Mouse (Mus musculus): ENCODE data around the gene Tnrc18.
"Not testable (repeated sequence)": the region's sequence is repeated elsewhere in the genome, so short reads cannot be mapped to it uniquely, and the experiment has no call there.

Tnrc18 gene

DNA sequence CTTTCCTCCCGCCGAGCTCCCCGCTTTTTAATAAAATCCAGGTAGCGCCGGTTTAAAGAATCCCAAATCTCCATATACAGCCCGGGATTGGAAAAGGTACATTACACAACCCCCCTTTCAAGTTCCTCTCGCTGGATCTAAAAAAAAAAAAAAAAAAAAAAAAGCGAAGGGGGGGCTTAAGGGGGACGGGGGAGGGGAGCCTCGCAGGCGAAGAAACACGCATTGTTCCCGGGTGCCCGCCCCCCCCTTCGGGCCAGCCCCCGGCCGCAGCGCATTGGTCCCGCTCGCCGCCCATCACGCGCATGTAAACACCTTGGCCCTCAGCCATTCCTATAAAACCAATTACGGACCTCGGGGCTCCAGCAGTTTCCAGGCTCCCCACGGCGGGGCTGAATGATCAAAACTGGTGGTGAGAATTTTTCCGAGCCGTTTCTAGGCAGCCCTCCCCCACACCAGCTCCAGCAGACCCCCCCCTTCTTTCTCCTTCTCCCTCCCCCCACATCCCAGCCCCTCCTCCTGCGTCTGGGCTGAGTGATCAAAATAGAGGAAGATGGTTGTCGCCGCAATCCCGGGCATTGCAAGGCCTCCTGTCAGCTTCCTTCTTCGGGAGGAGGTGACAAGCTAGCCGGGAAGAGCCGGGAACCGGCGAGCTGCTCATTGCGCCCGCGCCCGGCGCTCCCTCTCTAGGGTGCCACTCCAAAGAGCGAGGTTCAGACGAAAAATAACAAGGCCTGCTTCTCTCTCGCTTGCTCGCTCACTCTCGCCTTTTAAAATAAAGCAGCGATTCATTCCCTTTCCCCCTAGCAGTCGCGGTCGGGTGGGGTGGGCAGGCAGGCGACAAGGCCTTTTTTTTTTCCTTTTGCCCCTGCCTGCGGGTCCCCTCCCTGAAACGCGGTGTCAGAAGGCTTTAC is at the start of gene Tnrc18:
TSS of gene Tnrc18 (minus strand) at position 139 of the 911 bp plus-strand sequence.
- DNase-seq (ENCODE audit: low read depth, low spot score) = peak; percentile 99

DNA sequence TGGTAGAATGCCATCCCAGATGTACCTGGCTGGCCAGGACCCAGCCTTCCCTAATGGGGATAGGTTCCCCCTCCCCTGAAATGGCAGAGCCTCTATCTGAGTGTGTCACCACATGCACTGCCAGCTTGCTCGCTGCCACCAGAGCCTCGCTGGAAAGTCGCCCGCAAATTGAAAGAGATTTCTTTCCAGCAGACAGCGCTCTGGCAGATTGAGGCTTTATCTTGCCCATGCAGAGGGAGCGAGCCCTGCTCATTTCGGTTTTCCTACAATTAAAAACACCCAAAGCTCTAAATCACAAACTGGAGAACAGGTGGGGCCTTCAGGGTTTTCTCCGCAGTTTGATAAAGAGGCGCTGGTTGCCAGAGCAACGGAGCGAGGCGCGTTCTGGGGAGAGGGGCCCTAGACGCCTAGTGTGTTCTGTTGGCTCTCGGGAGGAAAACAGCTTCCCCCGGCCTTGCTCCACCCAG is 40.3 kb upstream of the Tnrc18 start:
- DNase-seq (ENCODE audit: low read depth, low spot score) = no peak

DNA sequence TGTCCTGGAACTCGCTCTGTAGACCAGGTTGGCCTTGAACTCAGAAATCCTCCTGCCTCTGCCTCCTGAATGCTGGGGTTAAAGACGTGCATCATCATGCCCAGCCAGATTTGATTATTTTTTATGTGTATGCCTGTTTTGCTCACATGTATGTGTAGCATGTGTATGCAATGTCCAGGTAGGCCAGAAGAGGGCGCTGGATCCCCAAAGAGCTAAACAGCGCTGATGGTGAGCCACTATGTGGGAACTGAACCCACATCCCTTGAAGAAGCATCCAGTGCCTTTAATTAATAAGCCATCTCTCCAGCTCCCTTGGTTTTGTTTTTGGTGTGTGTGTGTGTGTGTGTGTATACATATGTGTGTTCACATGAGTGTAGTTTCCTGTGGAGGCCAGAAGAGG is 38.9 kb upstream of the Tnrc18 start:
- DNase-seq (ENCODE audit: low read depth, low spot score) = no peak

DNA sequence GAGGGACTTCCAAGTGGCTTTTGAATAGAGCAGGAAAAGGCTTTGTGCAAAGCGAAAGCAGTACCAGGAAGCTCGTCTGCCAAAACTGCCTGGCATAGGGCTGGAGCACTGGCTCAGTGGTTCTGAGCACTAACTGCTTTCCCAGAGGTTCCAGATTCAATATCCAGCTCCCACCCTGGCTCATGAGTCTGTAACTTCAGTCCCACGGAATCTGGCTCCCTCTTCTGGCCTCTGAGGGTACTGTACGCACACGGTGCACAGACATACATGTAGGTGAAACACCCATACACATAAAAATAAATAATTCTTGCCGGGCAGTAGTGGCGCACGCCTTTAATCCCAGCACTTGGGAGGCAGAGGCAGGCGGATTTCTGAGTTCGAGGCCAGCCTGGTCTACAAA is 37.4 kb upstream of the Tnrc18 start:
- peak; percentile 61 for DNase-seq (ENCODE audit: low read depth, low spot score)

DNA sequence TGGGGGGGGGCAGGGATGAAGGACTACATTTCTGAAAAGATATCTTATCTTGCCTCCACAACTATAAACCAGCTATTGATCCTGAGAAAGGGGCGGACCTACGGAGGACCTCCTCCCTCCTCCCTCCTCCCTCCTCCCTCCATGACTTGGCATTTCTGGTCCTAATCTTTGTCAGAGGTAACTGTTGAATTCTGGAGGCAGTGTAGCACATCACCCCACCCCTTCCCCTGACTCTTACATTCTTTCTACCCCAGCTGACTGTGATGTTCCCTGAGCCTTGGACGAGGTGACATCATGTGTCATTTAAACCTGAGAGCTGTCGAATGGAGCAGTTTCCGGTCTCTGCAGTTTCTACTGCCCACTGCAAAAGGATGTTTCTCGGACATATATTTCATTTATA is 36.1 kb upstream of the Tnrc18 start:
- no peak for DNase-seq (ENCODE audit: low read depth, low spot score)

DNA sequence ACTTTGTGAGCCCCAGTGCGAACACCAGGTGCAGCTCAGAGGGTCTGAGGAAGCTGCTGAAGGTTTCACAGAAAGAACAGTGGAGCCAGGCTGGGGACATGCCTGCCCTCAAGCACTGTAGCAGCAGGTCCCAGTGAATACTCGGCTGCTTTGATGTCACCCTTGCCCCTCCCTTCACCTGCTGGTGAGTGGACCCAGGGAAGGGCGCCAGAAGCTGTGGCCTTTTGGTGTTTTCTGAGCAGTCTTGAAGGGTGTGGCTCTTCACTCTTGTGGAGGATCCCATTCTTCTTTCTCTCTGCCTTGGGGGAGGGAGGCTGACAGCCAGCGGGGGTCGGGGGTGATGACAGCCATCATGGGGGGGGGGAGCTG is 34.2 kb upstream of the Tnrc18 start:
- no peak for DNase-seq (ENCODE audit: low read depth, low spot score)

DNA sequence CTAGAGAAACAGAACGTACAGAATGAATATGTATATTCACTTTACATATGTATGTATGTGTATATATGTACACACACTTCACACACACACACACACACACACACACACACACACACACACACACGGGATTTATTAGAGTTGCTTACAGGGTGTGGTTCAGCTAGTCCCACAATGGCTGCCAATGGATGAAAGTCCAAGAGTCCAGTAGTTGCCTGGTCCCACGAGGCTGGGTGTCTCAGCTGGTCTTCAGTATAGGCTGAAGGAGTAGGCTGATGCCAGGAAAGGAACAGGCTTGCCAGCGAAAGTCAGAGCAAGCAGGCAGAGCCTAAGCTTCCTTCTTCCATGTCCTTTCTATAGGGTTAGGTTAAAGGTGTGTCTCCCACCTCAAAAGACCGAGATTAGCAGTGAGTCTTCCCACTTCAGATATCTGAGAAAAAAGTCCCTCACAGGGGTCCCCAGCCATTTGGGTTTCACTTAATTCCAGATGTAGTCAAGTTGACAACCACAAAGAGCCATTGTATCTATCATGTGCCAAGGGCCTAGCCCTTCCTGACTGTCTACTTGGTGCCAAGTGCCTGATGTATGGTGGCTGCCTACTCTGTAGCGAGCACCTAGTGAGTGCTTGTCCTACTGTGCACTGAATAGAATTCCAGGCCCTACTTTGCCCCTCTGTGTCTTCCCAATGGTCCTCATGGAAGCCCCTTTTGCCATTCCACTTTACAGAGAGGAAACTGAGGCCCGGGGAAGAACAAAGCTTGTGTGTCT is 33.6 kb upstream of the Tnrc18 start:
- DNase-seq (ENCODE audit: low read depth, low spot score) = no peak

DNA sequence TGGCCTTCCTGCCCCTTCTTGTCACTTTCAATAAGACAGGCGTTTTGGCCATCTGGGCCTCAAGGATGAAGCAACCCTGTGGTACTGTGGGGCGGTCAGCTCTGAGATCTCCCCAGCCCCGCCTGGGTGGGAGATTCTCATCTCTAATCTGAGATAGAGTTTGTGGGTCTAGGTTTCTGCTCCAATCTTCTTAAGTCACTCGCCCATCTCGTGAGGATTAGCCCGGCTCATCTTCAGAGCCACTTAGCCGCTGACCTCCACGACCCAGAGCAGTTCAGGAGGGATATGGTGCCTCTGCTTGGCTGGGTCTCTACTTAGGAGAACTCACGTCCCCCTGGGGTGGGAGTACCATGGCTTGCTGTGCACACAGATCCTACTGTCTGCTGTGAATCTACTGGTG is 33.0 kb upstream of the Tnrc18 start:
- no peak for DNase-seq (ENCODE audit: low read depth, low spot score)

DNA sequence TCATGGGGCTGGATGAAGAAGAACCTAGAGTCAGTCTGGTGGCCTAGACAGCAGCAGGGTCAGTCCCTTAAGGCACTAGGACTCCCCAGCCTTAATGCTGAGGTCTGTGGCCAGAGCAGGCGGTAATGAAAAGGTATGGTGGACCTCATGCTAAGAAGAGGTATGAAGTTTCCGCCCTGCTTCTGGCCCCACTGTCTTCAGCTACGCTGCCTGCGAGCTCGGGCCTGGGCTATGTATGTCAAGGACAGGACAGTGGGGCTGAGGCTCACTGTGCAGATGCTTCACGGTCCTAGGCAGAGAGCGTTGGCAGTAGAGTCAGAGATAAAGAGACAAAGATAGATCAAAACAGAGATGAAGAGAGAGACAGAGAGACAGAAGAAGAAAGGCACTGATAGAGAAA is 31.4 kb upstream of the Tnrc18 start:
- no peak for DNase-seq (ENCODE audit: low read depth, low spot score)

DNA sequence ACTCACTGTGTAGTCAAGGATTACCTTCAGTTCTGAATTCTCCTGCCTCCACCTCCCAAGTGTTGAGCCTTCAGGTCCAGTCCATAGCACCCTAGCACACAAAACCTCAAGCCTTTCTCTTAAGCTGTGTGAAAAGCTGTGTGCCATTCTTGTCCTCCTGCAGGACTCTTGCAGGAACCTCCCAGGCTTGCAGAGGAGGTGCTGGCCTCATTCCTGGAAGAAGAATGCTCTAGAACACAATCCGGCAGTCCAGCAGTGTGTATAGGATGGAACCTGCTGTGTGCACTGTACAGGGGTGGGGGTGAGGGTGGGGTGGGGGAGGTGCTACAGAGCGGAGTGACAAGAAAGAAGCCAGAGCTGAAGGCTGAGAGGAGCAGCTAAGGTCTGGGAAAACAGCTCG is 30.7 kb upstream of the Tnrc18 start:
- DNase-seq (ENCODE audit: low read depth, low spot score) = no peak

DNA sequence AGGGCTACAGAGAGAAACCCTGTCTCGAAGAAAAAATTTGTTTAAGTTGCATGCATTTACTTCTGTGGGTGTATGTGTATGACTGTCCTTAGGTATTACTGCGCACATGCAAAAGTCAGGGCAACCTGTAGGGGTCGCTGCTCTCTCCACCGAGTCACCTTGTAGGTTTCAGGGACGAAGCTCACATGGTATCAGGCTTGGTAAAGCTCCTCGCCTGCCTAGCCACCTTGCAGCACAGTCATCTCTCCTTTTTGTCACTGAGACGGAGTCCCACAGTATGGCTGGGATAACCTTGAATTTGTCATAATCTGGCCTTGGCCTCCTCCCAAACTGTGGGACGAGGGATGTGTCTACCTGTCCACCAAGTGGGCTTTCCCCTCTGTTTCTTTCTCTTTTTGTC is 27.0 kb upstream of the Tnrc18 start:
- DNase-seq (ENCODE audit: low read depth, low spot score) = no peak

DNA sequence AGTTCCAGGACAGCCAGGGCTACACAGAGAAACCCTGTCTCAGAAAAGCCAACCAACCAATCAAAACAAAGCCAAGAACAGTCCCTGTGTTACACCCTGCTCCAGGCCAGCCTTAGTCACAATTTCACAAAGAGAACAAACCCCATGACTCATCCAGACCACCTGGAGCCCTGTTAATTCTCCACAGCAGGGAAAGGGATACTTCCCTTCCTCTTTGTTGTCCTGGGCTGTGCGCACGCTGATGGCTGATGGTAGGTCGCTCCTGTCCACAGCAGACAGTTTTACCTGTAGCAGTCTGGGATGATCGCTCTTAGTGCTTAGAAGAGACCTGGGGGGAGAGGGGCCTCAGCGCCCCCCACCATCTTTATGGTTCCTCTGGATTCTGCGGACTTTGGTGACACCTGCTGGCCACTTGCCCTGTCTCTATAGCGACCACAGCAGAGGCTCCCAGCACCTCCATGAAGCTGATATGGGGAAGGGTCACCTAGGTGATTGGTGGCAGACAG is 24.7 kb upstream of the Tnrc18 start:
- DNase-seq (ENCODE audit: low read depth, low spot score) = peak; percentile 18

DNA sequence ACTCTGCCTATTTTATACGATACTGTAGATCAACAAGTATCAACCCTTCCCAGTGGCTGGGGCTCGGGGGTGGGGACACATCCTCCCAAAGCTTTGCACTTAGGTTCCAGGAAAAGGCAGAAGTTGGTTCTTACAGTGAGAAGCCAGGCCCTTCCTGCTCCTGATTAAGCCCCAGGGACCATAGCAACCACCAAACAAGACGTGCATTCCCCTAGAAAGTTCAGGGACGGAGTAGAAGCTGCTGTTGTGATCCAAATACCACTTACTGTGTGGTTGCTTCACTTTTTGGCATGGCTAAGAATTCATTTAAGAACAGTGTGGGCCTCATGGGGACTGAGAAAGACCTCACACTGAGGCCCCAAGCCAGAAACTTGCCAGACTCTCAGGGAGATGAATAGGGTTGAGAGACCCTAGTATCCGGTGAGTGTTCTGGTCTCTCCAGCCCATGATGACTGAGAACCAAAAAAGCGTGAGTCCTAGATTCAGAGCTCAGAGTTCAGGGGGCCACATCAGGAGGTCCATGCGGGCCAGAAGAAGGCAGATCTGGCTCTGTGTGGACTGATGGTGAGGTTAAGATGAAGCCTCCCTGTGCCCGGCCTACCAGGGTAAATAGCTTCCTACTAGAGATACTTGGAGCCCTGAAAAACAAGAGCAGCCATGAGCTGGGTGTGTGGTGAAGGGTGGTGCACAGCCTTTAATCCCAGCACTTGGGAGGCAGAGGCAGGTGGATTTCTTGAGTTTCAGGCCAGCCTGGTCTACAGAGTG is 24.1 kb upstream of the Tnrc18 start:
- no peak for DNase-seq (ENCODE audit: low read depth, low spot score)

DNA sequence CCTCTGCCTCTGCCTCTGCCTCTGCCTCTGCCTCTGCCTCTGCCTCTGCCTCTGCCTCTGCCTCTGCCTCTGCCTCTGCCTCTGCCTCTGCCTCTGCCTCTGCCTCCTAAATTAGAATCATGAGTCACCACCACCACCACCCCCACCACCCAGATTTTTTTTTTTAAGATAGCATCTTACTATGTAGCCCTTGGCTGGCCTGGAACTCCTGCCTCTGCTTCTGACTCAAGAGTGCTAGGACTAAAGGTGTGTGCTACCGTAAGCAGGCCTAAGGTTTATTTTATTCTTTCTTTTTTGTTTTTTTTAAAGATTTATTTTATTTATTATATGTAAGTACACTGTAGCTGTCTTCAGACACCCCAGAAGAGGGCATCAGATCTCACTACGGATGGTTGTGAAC is 20.0 kb upstream of the Tnrc18 start:
- DNase-seq (ENCODE audit: low read depth, low spot score) = not testable (repeated sequence)

DNA sequence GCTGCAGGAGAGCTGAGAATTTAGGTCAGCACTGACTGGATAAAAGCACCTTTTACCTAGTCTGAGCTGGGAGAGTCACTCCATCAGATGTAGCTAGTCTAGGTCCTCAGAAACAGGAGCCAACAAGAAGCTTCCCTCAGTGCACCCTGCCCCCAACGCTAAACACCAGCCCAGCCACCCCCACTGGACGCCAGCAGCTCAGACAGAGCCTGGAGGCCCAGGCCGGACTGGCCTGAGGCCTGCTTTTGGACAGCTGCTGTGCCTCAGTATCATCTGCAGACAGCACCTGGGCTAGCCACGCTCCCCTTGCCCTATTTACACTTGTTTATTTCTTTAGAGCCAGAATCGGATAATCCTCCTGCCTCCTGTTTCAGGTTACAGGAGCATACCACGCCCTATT is 19.4 kb upstream of the Tnrc18 start:
- no peak for DNase-seq (ENCODE audit: low read depth, low spot score)

DNA sequence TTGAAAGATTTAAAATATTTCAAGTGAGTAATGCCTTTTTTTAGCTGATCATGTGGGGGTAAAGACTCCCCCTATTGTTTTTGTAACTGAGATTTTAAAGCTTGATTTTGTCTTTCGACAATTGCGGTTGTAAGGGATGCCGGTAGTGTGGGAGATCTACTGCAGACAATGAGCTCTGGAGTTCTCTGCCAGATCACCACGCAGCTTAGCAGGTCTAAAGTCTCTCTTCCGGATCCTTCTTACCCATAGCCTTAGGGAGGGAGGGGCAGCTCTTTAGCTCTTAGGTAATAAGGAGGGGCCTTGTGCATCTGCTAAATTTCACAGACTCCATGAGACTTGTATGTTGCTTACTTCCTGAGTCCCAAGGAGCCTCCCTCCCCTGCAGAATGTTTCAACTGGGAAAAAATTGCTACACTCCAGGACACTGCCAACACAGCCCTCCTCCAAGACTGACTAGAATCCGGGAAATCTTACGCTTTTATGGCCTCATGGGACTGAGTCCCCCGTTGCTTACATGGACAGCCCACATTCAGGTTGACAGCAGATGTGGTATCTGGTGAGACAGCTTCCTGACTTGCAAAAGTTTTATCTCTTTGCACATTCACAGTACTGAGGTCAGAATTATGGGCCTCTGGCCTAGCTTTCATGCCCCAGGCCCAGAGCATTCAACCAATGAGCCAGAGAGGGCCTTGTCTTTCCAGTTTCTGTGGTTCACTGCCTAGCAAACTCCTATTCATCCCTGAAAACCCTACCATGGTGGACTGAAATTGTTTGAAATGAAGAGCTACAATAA is 16.4 kb upstream of the Tnrc18 start:
- no peak for DNase-seq (ENCODE audit: low read depth, low spot score)

DNA sequence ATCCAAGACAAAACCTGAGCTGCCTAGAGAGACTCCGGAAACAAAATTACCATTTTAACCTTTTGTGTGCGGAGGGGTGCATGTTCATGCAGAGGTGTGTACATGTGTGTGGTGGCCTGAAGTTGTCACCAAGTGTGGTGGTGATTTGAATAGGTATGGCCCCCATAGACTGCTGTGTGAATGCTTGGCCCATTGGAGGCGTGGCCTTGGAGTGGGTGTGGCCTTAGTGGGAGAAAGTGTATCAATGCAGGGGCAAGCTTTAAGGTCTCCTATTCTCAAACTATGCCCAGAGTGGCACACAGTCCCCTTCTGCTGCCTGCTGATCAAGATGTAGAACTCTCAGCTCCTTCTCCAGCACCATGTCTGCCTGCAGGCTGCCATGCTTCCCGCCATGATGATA is 8.7 kb upstream of the Tnrc18 start:
- DNase-seq (ENCODE audit: low read depth, low spot score) = no peak

DNA sequence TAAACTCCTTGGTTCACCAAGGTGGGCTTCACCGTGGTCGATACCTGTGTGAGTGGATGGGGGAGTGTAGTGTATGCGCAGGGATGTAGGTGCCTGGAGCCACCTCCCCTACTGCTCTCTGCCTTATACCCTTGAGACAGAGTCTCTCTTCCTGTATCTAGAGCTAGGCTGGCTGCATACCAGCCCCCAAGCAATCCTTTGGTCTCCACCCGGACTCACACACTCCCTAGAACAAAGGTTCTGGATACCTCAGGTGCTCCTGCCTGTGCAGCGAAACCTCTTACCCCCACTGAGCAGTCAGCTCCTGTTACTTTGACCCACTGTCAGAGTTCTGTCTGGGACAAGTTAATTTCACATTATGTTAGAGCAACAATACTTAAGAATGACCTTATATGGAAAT is 8.2 kb upstream of the Tnrc18 start:
- no peak for DNase-seq (ENCODE audit: low read depth, low spot score)

DNA sequence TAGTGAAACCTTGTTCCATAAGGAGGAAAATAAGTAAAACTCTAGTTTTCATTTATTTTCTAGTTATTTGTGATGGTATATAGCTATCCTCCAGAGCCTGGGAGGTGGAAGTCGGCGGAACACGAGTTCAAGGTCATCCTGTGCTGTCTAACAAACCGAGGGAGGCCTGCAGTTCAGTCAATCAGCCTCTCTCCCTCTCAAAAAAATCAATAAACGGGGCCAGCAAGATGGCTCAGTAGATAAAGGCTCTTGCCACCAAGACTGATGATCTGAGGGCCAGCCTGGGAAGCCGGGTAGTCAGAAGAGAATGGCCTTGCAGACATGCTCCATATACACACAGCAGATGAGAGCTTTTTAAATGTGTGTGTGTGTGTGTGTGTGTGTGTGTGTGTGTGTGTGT is 6.6 kb upstream of the Tnrc18 start:
- DNase-seq (ENCODE audit: low read depth, low spot score) = no peak

DNA sequence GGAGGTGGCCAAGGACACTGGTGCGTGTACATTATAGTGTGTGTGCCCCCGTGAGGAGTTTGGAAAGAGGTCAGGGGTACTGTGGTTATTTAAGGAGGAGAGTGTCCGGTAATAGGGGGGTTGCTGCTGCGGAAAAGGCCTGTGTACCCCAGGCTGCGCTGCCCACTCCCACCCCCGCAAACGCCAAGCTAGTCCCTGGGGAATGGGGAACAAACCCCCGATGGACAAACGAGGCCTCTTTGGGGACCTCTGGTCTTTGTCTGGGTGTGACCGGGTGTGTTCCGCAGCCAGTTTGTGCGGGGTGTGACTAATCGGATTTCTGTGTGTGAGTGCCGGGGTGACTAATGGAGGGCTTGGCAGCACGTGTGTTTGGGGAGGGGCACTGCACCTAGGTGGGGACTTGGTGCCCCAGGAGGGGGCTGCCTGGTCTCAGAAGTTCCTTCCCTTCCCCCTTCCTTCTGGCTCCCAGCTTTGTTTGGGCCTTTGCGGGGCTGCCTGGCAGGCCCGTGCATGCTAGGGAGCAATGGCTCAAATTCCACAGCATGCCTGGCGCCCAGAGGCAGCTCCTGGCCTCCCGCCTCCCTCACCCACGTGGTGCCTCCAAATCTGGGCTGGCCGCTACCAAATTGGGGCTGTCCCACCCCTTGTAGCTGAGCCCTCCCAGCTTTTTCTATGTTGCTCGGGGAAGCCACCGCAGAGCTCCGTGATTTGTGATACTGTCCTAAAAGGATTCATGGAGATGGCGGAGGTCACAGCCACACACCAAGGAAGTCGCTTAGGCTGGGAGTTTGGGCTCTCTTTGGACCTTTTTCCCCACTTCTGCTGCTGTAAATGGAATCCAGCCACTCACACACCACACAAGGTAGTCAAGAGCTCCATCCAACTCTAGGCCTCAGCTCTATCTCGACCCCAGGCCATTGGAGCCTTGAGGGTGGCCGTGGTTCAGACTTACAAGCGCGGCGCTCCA is 5.9 kb upstream of the Tnrc18 start:
- DNase-seq (ENCODE audit: low read depth, low spot score) = peak; percentile 94

All from forelimb bud, embryonic 11.5 days (tissue).